ENCODE assay signal across 18 mouse cellular contexts in the genomic region with DNA sequence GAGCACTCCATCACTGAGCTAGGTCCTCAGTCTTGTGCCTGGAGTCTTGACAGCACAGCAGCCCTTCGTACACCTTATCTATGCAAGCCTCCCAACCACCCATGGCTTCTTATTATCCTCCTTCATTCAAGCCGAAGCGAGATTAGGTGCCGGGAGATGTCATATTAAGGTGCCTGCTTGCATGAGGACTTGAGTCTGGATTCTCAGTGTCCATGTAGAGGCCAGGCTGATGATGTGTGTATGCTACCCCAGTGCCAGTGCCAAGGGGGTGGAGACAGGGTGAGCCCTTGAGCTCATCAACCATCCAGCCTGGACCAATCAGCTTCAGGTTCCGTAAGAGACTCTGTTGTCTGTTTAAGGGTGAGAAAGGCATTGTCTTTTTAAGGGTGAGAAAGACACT.
"Had no signal": no experiment of that assay in that cellular context is flagged by ENCODE, and none has a peak within 500 bp of the region (broad histone marks: within the 10 kb centered on the region; RNA-seq: fewer than 3 reads in every experiment).

No protein-coding gene starts in this region.

- H3K36me3 ChIP-seq: liver, embryonic 15.5 days had no signal

- H3K9ac ChIP-seq: liver, embryonic 15.5 days had no signal

- DNase-seq: layer of hippocampus, adult 9-11 months; layer of hippocampus, postnatal 36 days; lung, adult 2 months; lung, postnatal 14 days; lung, postnatal 4 days; midbrain, embryonic 14.5 days; right cerebral cortex, adult 18-20 months; right cerebral cortex, postnatal 14 days; right cerebral cortex, postnatal 4 days; thymus, adult 2 months; thymus, postnatal 14 days; thymus, postnatal 4 days had no signal

- H3K4me3 ChIP-seq: layer of hippocampus, adult 2 months; left cerebral cortex, adult 2 months; liver, embryonic 15.5 days had no signal

- H3K27ac ChIP-seq: kidney, postnatal 0 days; layer of hippocampus, adult 2 months; left cerebral cortex, adult 2 months; liver, embryonic 15.5 days; stomach, postnatal 0 days had no signal

- H3K9me3 ChIP-seq: liver, embryonic 15.5 days had no signal

- H3K4me2 ChIP-seq: liver, embryonic 15.5 days; midbrain, embryonic 11.5 days had no signal

- H3K27me3 ChIP-seq: liver, embryonic 15.5 days had no signal
